Mouse (Mus musculus): ENCODE data around the gene Wwc1.

DNA sequence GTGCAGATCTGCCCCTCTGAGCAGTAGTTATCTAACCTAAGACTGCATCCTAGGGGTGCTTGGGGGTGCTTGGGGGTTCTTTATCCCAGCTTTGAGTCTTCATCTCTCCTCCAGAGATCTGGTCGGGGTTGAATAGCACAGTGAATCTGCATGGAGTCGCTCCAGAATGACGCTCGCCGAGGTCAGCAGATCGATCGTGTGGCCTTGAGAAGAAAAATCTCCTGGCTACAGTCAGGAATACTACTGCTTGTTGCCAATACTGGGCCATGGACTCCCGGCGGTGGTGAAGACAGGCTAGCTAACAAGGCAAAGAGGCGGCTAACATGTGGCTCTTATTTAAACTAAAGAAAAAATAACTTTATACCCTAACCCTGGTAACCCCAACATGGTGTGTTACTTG, 12.0 kb downstream of the Wwc1 start:
- TF ChIP-seq CTCF (IDR thresholded peaks at IDR 0.05; ENCODE audit: low read depth, low read length) (no peak), POLR2A (IDR thresholded peaks at IDR 0.05; ENCODE audit: borderline replicate concordance, low read depth, low read length) (no peak)

All from bone marrow macrophage, adult 2 months (primary cell).